Mouse (Mus musculus): Measurements from ENCODE around the gene Csnk1g2.

The Csnk1g2 gene

DNA sequence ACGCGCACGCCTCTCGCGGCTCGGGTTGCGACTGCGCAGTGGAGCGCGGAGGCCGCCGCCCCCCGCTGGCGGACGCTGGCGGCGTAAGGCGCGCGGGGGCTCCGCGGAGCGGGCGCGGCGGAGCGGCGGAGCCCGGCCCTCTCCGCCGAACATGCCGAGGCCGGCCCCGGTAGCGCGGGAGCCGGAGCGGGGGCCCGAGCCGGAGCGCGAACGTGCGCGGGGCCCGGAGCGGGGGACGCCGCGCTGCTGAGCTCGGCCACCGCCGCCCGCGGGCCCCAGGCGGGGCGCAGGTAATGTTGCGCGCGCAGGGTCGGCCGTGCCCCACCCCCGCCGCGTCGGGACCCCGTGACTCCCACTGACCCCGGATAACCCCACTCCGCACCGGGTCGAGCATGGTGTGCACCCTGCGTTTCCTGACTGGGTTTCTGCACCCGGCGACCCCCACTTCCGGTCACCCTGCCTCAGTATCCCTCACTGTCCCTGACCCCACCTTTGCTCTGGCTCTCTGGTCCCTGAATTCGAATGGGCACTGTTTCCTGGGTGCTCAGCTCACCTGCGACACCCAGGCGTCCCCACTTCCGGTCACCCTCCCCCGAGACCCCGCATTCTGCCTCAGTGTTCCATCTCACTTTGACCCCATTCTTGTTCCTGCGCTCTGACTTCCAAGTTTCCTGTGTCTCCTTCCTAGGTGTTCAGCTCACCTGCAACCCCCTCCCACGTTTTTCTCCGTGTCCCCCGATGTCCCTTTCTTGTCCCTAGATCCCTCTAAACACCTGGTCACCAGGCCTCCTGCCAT, at the start of gene Csnk1g2:
TSS of gene Csnk1g2 (plus strand) at position 178 of the 796 bp plus-strand sequence.
- DNase-seq = peak in 1 of 2 experiments; percentile 64

DNA sequence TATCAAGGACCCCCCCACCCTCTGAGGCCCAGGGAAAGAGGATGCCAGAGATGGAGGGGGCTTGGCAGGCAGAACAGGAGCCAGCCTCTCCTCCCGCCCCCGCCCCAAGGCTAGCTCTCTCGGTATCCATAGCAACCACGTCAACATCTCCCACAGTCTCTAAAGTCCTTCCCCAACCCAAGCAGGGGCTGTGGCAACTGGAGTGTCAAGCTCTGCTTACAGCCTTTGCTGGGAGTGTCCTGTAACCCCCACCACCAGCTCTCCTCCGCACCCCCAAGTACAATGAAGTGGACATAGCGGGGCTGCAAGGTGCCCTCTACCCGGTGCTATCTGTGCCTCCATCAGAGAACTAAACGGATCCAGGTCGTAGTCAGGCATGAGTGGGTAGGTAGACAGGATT, 48.7 kb upstream of the Csnk1g2 start:
- no peak for DNase-seq

DNA sequence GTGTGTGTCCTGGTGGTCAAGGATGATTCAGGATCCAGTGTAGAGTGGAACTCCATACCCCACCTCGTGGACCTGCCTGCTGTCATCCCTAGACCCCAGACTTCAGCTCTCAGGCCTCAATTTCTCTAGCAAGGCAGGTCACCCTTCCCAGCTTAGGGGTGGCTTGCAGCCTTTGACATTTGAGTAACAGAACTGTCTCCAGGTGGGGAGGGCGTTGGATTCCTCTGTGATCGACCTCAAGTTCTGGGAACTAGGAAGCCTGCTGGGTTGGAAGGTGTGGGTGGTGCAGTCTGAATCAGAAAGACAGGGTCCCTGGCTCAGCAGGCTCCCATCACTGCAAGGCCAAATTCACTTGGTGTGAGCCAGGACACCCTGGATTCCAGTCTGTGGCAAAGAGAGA, 47.7 kb upstream of the Csnk1g2 start:
- no peak for DNase-seq

DNA sequence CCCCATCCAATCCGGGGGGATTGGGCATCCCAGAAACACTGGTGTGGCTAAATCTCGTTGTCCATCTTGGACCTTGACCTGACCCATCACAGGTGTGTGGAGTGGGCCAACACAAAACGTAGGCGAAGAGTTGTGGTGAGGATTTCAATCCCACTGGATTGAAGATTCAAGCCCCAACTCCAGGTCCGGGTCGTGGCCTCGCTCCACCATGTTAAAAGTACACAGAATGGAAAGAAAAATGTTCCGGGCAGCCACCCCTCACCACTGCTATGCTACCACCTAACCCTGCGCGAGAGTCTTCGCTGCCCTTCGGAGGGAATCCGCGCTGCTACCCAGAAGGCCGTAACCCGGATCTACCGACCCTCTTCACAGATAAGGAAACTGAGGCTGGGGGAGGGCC, 46.7 kb upstream of the Csnk1g2 start:
- no peak for DNase-seq

DNA sequence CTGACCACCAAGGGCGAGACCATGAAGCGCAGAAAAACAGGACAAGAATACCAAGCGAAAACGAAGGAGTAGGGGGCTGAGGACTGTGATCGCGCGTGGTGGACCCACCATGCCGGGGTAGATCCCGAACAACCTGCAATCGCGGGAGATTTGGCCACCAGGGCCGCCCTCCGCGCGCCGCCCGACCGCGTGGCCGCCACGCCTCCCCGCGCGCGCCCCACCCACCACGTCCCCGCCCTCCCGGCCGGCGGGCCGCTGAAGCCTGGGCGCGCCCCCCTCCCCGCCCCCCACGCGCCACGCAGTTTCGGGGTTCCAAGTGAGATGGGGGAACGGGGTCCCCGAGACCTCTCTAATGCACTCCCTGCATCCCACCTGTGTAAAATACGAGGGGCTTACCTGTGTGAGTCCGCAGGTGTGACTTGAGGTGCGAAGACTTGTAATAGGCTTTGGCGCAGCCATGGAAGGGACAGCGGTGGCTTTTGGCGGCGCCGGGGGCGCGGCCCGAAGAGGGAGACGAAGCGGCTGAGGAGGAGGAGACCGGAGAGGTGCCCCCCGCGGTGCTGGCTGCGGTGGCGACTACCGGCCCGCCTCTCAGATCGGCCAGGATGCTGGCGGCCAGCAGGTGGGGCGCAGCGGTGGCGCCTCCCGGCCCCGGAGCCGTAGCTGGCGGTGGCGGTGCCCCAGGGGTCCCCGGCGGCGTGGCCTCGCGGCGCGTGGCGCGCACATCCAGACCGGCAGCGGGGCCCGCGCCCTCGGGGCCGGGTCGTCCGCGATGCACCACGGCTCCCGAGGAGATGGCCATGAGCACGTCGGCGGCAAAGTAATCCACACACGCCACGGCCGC, 46.1 kb upstream of the Csnk1g2 start:
- peak; percentile 59 to 73 for DNase-seq

DNA sequence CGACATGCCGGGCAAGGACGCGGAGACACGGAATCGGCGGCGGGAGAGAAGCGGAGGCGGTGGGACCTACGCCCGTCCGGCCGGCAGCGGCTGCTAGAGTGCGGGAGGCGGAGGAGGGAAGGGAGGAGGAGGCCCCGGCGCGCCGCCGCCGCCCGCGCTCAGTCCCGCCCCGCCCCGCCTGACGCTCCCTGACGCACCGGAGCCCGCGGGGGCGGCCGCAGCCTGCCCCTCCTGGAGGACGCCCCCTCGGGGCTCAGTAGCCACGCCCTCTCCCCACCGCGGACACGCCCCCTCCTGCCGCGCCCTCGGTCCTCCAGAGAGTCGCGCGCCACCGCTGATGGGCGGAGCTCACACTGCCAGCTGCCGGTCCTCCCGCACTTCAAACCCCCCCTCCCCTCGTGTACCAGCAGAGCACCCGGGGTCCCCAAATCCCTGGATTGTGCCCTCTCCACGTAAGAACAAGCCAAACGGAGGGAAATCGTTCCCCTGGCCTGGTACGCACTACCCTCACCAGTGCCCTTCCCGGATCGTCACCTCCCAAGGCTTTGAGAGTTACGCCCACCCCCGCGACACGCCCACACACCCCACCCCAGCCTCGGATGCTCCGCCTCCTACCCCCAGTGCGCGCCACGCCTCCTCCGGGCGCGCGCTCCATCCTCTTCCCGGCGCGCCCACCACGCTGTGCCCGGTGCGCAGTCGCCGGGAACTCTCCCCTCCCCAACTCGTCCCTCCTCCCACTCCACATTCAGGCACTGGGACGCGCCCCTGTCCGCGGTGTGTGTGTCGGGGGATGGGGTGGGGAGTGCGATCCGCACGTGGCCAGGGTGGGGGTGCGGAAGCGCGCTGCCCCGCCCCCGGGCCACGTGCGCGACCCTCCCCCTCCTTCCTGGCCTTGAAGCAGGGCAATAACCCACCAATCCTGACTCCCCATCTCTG, 45.2 kb upstream of the Csnk1g2 start, which contains the start of gene Klf16:
TSS of gene Klf16 (minus strand) at position 127 of the 936 bp plus-strand sequence.
- peak; percentile 100 for DNase-seq

DNA sequence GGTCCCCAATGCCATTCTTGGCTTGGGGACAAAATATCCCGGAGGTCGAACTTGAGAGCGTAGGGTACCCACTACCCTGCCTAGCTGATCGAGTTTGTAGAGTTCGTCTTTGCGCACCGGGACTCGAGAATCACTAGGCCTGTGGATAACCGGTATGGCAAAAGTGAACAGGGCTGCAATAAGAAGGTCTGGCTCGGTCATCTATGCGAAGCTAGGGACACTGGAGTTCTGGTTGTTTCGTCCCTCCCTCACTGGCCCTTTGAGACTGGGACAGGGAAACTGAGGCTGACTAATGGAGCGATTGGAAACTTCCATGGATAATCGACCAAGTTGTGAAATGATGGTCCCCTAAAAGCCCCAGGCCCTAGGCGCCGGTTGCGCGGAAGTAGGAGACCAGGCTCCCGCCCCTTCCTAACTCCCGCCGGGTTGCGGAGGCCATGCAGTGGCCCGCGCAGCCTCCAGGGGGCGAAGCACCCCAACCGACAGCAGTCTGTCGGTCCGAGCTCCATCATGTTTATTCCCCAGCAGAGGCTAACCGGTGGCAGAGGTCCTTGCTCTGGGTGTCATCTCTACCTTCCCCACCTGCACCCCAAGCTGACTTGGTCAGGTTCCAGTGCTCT, 44.4 kb upstream of the Csnk1g2 start:
- peak; percentile 82 to 86 for DNase-seq

DNA sequence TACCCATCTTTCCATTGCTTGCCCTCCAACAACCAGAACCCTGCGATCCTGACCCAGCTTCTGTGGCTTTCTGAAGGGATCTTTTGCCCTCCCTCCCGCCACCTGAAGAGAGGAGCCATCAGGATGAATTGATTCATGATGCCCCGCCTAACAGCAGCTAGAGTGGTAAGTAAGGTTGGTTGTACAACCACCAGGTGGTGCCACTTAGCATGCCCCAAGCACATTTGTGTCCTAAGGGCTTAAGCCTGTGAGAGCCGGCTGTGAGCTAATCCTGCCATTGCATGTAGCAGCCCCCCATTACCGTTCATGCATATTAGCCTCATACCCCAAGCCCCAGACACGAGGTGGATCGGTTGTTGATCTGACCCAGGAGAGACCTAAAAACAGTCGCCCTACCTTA, 43.7 kb upstream of the Csnk1g2 start:
- DNase-seq = peak; percentile 61 to 71

DNA sequence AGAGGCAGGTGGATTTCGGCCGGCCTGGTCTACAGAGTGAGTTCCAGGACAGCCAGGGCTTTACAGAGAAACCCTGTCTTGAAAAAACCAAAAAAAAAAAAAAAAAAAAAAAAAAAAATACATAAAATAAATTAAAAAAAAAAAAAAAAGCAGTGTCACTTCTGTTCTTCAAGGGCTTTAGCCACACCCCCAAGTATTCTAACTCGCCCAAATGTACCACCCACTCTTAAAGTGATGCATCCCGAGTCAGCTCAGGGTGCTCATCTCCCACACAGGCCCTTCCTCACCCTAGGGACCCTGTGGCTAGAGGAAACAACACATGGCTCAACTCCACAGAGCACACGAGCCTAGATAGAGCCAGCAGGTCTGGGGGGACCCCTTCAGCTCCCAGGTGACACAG, 39.6 kb upstream of the Csnk1g2 start:
- DNase-seq = no peak

DNA sequence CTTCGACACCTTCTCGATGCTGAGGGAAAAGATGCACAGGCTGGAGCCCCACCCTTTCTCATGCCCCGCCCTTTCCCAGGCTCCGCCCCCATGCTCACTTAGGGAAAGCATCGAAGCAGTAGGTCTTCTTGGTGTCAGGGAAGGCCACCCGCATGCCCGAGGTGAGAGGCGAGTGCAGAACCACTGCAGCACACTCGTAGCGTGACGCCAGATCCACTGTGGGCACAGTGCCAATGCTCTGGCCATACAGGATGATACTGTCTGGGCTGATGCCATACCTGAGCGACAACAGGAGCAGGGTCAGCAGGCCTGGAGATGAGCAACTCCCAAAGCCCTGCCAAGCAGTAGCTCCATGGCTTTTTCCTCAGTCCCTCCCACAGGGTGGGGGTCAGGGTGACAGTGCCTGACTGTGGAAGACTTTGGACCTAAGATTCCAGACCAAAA, 38.6 kb upstream of the Csnk1g2 start:
- no peak for DNase-seq

DNA sequence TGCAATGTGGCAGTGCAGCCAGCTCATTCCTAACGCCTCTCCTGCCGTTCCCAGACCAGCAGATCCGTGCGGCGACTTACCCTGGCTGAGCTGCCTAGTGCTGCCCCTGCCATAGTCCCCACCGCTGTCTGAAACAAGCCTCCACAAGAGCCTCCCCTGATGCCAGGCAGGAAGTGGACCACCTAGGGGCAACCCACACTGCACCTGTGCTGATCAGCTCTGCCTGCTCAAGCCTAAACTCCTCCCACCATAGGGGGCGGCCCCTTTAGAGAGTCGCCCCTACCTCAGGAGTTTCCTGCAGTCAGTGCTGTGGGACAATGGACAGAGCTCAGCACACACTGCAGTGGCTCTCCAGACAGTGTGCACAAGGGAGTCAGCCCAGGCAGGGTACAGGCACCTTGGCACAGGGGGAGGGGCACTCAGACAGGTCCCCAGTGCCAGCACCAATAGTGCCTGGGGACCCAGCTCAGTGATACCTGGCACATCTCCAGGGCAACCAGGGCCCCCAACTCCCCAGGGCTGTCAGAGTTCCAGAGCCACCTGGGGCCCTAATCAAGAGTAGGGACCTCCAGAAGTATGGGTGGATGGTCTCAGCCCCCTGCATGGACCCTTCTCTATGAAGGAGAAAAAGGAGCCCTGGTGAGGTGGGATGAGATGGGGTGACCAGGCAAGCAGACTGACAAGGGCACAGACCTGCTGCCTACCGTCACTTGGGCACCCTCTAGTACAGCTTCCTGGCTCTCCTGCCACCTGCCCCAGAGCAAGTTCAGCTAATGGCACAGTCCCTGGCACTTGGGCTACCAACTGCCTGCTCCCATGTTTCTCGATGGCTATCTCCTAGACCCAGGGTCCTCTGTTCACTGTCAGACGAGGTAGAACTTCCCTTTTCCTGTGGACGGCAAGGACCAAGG, 37.7 kb upstream of the Csnk1g2 start:
- DNase-seq = no peak

DNA sequence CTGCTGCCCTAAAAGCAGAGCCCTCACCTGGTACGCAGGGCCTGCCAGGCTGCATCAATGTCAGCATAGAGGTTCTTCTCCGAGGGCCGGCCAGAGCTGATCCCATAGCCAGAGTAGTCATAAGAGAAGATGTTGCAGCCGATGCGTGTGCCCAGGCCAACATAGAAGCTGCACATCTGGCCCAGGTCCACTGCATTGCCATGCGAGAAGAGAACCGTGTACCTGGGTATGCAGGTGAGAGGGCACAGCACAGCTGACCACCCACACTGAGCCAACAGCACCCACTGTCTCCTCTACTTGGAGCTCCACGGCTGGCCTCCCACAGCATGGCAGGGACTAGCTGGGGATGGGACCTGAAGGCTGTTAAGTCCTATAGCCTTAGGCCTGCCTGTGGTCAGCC, 37.1 kb upstream of the Csnk1g2 start:
- DNase-seq = no peak

DNA sequence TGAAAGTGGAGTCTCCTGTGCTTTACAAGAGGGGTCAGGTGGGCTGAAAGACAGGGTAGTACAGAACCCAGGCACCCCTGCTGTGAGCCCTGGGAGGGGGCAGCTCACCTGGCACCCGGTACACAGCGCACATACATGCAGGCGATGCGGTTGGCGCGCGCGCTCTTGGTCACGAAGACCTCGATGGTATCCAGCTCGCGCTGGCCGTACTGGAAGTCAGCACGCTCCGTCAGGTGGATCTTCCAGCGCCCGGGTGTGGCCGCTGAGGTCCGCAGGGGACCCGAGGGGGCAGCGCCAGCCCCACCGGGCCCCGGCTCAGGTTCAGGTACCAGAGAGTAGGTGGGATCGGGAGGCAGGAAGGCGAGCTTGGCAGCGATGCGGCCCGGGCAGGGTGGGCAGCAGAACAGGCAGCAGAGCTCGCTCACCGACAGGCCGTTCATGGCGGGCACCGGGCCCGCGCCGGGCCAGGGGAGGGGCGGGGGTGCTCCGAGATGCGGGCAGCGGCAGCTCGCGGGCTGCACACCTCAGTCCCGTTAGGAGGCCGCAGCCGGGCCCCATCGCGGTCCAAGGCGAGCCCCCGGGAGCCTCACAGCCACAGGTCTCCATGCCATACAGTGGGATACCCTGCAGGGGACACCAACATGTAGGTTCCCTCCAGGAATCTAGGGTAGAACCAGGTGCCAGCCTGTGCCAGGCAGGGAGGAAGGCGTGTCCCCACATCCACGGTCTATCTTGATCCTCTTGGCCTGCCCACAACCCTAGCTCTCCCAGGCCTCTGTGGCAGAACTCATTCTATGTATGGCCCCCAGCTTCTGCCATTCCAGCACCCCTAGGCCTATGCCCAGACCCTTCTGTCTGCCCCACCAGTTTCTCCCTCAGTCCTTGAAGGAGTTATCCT, 36.0 kb upstream of the Csnk1g2 start:
- no peak for DNase-seq

DNA sequence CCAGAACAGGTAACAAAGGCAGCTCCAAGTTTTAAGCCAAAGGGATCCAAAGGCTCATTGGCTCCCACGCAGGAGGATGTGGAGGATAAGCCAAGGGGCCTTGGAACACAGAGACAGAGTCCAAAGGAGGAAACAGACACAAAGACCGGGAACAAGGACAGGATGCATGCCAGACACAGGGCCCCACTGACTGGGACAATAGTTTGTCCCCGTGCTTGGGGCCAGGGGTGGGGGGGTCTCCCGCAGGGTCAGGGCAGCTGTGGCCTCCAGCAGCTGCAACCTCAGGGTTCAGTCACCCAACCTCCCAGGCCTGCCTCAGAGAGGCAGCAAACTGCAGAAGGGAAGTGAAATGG, 35.4 kb upstream of the Csnk1g2 start:
- no peak for DNase-seq

DNA sequence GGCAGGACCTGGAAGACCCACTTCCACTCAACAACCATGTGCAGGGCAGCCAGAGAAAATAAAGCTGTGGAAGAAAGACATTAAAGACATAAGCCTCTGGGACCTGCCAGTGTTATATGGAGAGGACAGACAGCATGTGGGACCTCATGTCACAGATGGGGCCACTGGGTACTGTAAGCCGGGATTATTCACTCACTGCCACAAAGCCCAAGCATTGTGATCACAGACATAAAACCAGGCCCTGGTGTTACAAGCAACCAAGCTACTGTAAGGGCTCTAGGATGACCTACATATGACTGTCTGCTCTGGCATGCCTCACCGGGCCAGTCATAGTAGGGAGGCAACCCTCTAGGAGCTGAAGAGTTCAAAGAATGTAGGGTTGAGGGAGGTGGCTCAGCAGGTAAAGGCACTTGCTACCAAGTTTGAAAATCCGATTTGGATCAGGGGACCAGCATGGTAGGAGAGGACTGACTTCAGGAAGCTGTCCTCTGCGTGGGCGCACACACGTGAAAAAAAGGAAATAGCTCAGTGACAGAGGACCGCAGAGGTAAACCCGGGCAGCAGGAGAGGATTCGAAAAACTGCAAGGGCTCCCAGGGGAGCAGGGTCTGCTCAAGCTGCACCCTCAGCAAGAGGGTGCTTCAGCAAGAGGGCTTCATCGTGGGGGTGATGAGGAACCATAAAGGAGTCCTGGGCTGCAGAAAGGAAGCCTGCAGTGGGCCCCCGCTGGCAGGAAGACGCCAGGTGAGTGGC, 33.3 kb upstream of the Csnk1g2 start:
- DNase-seq = peak; percentile 65 to 70

DNA sequence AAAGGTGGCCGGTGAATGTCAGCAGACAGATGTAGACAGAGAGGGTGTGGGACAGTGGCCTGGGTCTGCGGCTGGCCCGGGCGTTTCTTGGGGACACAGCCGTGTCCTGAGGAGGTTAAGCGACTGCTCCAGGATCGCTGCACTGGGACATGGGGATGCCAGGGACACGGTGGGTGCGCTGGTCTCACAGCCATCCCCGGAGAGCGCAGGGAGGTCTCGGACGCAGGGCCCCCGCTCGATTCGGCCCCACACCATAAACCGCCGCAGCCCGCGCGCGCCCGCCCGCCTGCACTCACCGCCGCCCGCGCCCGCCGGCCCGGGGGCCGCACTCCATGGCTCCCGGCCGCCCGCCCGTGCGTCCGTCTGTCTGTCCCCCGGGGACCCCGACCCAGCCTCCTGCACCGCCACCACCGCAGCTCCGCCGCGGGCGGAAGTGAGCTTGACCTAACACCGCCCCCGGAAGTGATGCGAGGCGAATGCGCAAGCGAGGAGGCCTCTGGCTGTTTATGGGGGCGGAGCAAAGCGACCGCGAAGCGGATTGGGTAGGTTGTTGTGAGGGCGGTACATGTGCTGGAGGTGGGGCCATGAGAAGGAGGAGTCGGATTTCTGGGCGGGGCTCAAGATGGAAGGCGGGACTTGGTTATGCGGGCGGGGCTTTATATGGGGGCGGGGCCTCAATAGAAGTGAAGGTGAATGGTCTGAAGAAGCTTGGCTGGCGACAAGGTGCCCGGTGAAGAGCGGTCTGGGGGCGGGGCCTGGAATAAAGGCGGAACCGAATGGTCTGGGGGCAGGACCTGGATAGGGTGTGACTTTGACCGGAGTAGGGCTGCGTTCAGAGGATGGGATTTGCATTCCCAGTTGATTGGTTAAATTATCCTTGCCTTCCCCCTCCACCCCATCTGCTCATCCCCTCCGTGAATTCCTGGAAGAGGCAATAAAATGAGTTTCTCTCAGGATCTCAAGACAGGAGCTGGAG, 32.5 kb upstream of the Csnk1g2 start, which contains the start of gene Abhd17a:
TSS of gene Abhd17a (minus strand) at position 463 of the 976 bp plus-strand sequence.
- peak; percentile 90 to 95 for DNase-seq

DNA sequence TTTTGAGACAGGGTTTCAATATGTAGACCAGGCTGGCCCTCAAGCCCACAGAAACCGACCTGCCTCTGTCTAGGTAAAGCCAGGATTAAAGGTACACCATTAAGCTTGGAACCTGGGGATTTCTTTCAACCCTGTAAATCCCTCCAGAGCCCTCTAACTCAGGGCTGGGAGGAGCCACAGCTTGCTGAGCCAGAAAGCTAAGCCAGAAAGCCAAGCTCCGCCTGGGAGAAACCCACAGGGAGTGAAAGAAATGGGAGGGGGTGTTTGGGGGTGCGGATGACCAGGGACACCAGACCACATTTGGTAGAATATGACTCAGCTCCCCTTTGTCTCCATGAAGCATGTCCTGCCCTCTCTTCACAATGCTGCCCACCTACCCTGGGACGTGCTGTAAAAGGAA, 26.3 kb upstream of the Csnk1g2 start:
- no peak for DNase-seq
